Mouse (Mus musculus): ENCODE data around the gene Prdm11.

DNA sequence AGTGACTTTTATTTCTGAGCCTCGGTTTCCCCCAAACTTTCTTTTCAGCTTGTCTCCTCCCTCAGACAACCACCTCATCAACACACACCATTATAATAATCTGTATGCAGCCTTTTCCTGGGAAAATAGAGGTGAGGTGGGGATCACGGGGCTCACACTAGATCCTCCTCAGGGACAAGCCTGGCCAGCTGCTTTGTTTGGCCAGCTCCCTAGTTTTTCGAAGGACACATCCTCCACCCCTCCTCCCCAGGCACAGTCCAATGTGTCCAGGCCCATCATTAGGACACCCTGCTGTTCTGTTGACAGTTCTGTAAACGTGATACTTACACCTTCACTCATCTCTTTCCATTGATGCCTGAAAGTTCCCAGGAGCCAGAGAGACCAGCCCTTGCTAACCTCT is 37.4 kb upstream of the Prdm11 start:
- TF ChIP-seq POLR2A (IDR thresholded peaks at IDR 0.05; ENCODE audit: control insufficient read depth, low read depth, low read length) (no peak), CTCF (IDR thresholded peaks at IDR 0.05; ENCODE audit: control insufficient read depth, insufficient read depth, insufficient replicate concordance, low read depth, low read length) (no peak)

All from testis, adult 2 months (tissue).